Mouse (Mus musculus) G1E (cell line): ENCODE results near the gene Tnf.

ENCODE experiments used
- CTCF ChIP-seq: IDR thresholded peaks from 2 replicates; pipeline ENCODE4 v1.5.1; 2012; ENCODE audit warnings: low read depth, low read length, inconsistent platforms, mixed read lengths
- GATA1 ChIP-seq: IDR thresholded peaks from 2 replicates; pipeline ENCODE4 v1.6.1; 2012; ENCODE audit warnings: borderline replicate concordance, low read length, inconsistent platforms, mixed read lengths
- GATA2 ChIP-seq: IDR thresholded peaks from 2 replicates; pipeline ENCODE4 v1.6.1; 2012; ENCODE audit warnings: low read depth, low read length, inconsistent platforms, borderline replicate concordance
- POLR2AphosphoS5 ChIP-seq: IDR thresholded peaks from 2 replicates; pipeline ENCODE4 v1.6.1; 2012; ENCODE audit warnings: low read depth, low read length, inconsistent platforms; ENCODE audit not compliant: insufficient replicate concordance
- TAL1 ChIP-seq: conservative IDR thresholded peaks from 2 replicates; pipeline ENCODE4 v1.6.1; 2012; ENCODE audit warnings: low read depth, low read length, inconsistent platforms, mixed read lengths

DNA sequence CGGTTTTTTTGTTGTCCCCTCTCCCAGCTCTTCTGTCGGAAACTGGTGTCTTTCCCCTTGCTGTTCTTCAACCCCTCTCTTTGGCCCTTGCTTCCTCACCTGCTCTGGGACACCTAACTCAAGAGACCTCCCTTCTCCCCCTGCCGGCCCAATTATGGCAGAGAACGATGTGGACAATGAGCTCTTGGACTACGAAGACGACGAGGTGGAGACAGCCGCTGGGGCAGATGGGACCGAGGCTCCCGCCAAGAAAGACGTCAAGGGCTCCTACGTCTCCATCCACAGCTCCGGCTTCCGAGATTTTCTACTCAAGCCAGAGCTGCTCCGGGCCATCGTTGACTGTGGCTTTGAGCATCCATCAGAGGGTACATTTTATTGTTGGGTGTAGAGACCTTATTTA is 41.3 kb upstream of the Tnf start:
- TF ChIP-seq GATA1 (no peak), CTCF (no peak), TAL1 (no peak), GATA2 (no peak), POLR2AphosphoS5 (no peak)
